Mouse (Mus musculus) liver, adult 2 months (tissue): ENCODE measurements around the gene Olfr1328.

ENCODE experiments used
- CTCF ChIP-seq: fragments of 200-500 bp; IDR thresholded peaks from 2 replicates; pipeline ENCODE4 v1.5.1; 2011; ENCODE audit warnings: low read depth, low read length, control low read depth
- POLR2A ChIP-seq: fragments of 200-500 bp; IDR thresholded peaks from 2 replicates; pipeline ENCODE4 v1.6.1; 2011; ENCODE audit warnings: low read length, control low read depth; ENCODE audit not compliant: insufficient read depth; ENCODE audit errors: extremely low read depth

- TF ChIP-seq CTCF (no peak), POLR2A (no peak)
Measured at GRCm38 (mm10) chr4:118961141-118961628, 22.8 kb upstream of the Olfr1328 start, which contains the start of gene Lao1.
